Mouse (Mus musculus) hindbrain, embryonic 16.5 days (tissue): Measurements from ENCODE around the gene Ubc. TPM values are rescaled to one million over a fixed set of nuclear protein-coding genes. Genes with fewer than 3 reads are reported as not detected.
A peak's percentile ranks its signal among the peaks of the same experiment; 100 is the strongest.

Experiments
- ATAC-seq: fragments of 200-750 bp; cut with Nextera tagmentation; 2 replicates; pipeline ENCODE4 v1.8.0; 2017; ENCODE audit warnings: moderate TSS enrichment, moderate library complexity
- H3K27ac ChIP-seq: fragments of 300-500 bp; sonication (generic); 2 replicates; pipeline ENCODE4 v1.5.1; 2014; ENCODE audit warnings: low read depth, mild to moderate bottlenecking, control low read depth, low read length, moderate library complexity
- H3K27me3 ChIP-seq: fragments of 300-500 bp; sonication (generic); replicated peaks from 2 replicates; pipeline ENCODE4 v1.6.1; 2014; ENCODE audit warnings: low read length; ENCODE audit not compliant: control insufficient read depth, insufficient read depth
- H3K36me3 ChIP-seq: fragments of 300-500 bp; sonication (generic); 2 replicates; pipeline ENCODE4 v1.6.1; 2014; ENCODE audit warnings: mild to moderate bottlenecking, low read length, moderate library complexity, mixed read lengths; ENCODE audit not compliant: control insufficient read depth, insufficient read depth
- H3K4me1 ChIP-seq: fragments of 300-500 bp; sonication (generic); 2 replicates; pipeline ENCODE4 v1.6.1; 2014; ENCODE audit warnings: low read depth, low read length; ENCODE audit not compliant: control insufficient read depth, insufficient read depth
- H3K4me2 ChIP-seq: fragments of 300-500 bp; sonication (generic); 2 replicates; pipeline ENCODE4 v1.6.1; 2014; ENCODE audit warnings: mild to moderate bottlenecking, low read length, control low read depth, moderate library complexity
- H3K4me3 ChIP-seq: fragments of 300-500 bp; sonication (generic); 2 replicates; pipeline ENCODE4 v1.5.1; 2014; ENCODE audit warnings: mild to moderate bottlenecking, low read length, control low read depth, moderate library complexity
- H3K9ac ChIP-seq: fragments of 300-500 bp; sonication (generic); 2 replicates; pipeline ENCODE4 v1.6.1; 2014; ENCODE audit warnings: low read depth, mild to moderate bottlenecking, control low read depth, low read length, moderate library complexity
- H3K9me3 ChIP-seq: fragments of 300-500 bp; sonication (generic); 2 replicates; pipeline ENCODE4 v1.6.1; 2014; ENCODE audit warnings: mild to moderate bottlenecking, low read length, moderate library complexity; ENCODE audit not compliant: control insufficient read depth
- WGBS: fragments of 180-500 bp; shearing (Covaris S2); extraction: QIAGEN DNeasy Blood & Tissue Kit; methylation state at CpG from one replicate; pipeline ENCODE4 v1.1.7; 2014; 5-methylcytosine and 5-hydroxymethylcytosine counted together
- polyA plus RNA-seq: library from polyadenylated mRNA; unstranded; fragments of >200 nt; fragmentation: Nextera tagmentation; extraction: Ambion mirVana; gene quantifications from 2 replicates; pipeline ENCODE4 v1.2.1, GENCODE M21; 2015

Ubc gene
- polyA plus RNA-seq, 1 experiment from 2014 or later, result 1,508 TPM

- 89% methylated on average over 2 of the region's 2 CpGs for WGBS
- Histone ChIP-seq H3K4me2 (no peak overlapping the region), H3K36me3 (no peaks in the 10 kb centered on the region), H3K27ac (no peak overlapping the region), H3K9me3 (no peaks in the 10 kb centered on the region), H3K4me3 (no peak overlapping the region), H3K27me3 (no peaks in the 10 kb centered on the region), H3K4me1 (no peaks in the 10 kb centered on the region), H3K9ac (no peak overlapping the region)
- ATAC-seq, result no peak
These were observed 14.1 kb downstream of the Ubc start for GRCm38 (mm10) chr5:125375871-125376270.

DNA sequence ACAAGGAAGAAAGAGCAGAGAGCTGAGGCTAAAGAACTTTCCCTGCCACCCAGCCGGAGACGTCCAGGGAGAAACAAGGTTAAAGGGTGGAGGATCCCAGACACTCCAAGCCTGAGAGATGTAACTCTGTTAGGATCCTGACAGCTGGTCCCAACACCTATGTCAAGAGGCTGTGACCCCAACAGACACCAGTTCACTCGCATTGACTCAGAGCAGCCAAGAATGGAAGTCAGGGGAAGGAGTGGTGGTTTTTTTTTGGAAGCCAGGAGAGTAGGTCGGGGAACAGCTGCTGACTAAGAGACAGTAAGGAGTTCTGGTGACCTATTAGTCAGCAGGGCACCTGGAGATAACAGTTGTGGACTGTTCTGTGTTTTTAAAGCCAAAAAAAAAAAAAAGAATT lies 18.0 kb downstream of the Ubc start:
- H3K27ac ChIP-seq, result no peak overlapping the region
- H3K9me3 ChIP-seq, result no peaks in the 10 kb centered on the region
- H3K4me2 ChIP-seq, result no peak overlapping the region
- no peaks in the 10 kb centered on the region for H3K4me1 ChIP-seq
- no peak overlapping the region for H3K4me3 ChIP-seq
- ATAC-seq, result no peak
- no peaks in the 10 kb centered on the region for H3K36me3 ChIP-seq
- no peak overlapping the region for H3K9ac ChIP-seq
- H3K27me3 ChIP-seq, result no peaks in the 10 kb centered on the region
- WGBS, result 85% methylated on average over 4 of the region's 4 CpGs

GRCm38 (mm10) chr5:125370950-125371693 lies 18.9 kb downstream of the Ubc start:
- ATAC-seq, result no peak
- WGBS, result 78% methylated on average over 7 of the region's 7 CpGs
- H3K4me1 ChIP-seq, result no peaks in the 10 kb centered on the region
- H3K27ac ChIP-seq, result no peak overlapping the region
- H3K36me3 ChIP-seq, result no peaks in the 10 kb centered on the region
- no peak overlapping the region for H3K4me2 ChIP-seq
- H3K4me3 ChIP-seq, result no peak overlapping the region
- H3K27me3 ChIP-seq, result no peaks in the 10 kb centered on the region
- no peaks in the 10 kb centered on the region for H3K9me3 ChIP-seq
- no peak overlapping the region for H3K9ac ChIP-seq

GRCm38 (mm10) chr5:125368568-125368967 lies 21.4 kb downstream of the Ubc start:
- no peaks in the 10 kb centered on the region for H3K4me1 ChIP-seq
- WGBS, result 0% methylated on average over 4 of the region's 4 CpGs
- H3K27me3 ChIP-seq, result no peaks in the 10 kb centered on the region
- peak; percentile 45; the same call in 1 of the 2 replicates for ATAC-seq
- H3K36me3 ChIP-seq, result no peaks in the 10 kb centered on the region
- H3K4me3 ChIP-seq, result no peak overlapping the region
- H3K9ac ChIP-seq, result no peak overlapping the region
- no peak overlapping the region for H3K27ac ChIP-seq
- no peak overlapping the region for H3K4me2 ChIP-seq
- no peaks in the 10 kb centered on the region for H3K9me3 ChIP-seq

- Histone ChIP-seq H3K4me2 (no peak overlapping the region), H3K27ac (no peak overlapping the region), H3K9ac (no peak overlapping the region), H3K4me1 (no peaks in the 10 kb centered on the region), H3K9me3 (no peaks in the 10 kb centered on the region), H3K27me3 (no peaks in the 10 kb centered on the region), H3K36me3 (no peaks in the 10 kb centered on the region), H3K4me3 (no peak overlapping the region)
- 75% methylated on average over 5 of the region's 5 CpGs for WGBS
- ATAC-seq, result no peak
These were observed 21.8 kb downstream of the Ubc start for GRCm38 (mm10) chr5:125368156-125368555.

DNA sequence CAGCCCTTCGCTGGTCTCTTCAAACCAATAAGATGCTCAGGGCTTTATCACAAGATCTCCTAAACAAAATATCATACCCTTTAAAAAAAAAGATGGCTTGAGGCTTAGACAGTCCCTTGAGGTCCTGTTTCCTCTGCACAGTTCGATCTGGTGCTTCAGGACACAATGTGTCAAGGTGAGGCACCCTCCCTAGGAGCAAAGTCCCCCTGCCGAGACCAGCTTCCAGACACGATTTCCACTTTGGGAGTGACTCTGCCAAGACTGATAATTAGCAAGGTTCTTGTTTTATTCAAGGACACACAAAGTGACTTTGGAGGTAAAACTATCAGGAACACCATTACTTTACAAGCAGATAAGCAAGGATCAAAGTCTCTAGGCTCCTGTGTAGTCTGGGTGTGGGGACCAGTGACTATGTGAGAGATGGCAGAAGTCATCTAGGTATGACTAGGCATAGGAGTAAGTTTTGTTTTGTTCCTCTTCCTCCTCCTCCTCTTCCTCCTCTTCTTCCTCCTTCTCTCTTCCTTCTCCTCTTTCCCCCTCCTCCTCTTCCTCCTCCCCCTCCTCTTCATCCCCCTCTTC lies 25.1 kb downstream of the Ubc start:
- H3K4me2 ChIP-seq, result no peak overlapping the region
- no peak overlapping the region for H3K9ac ChIP-seq
- no peaks in the 10 kb centered on the region for H3K27me3 ChIP-seq
- H3K4me1 ChIP-seq, result no peaks in the 10 kb centered on the region
- no peak for ATAC-seq
- no peaks in the 10 kb centered on the region for H3K36me3 ChIP-seq
- 73% methylated on average over 4 of the region's 4 CpGs for WGBS
- H3K9me3 ChIP-seq, result no peaks in the 10 kb centered on the region
- H3K4me3 ChIP-seq, result no peak overlapping the region
- H3K27ac ChIP-seq, result no peak overlapping the region

- ATAC-seq, result no peak
- Histone ChIP-seq H3K27ac (no peak overlapping the region), H3K9ac (no peak overlapping the region), H3K4me1 (no peaks in the 10 kb centered on the region), H3K27me3 (no peaks in the 10 kb centered on the region), H3K36me3 (no peaks in the 10 kb centered on the region), H3K9me3 (no peaks in the 10 kb centered on the region), H3K4me3 (no peak overlapping the region), H3K4me2 (no peak overlapping the region)
- WGBS, result 78% methylated on average over 7 of the region's 7 CpGs
These were observed 26.1 kb downstream of the Ubc start for GRCm38 (mm10) chr5:125363894-125364293.

GRCm38 (mm10) chr5:125360981-125361510 lies 29.0 kb downstream of the Ubc start:
- no peak overlapping the region for H3K27ac ChIP-seq
- no peak overlapping the region for H3K4me3 ChIP-seq
- H3K9me3 ChIP-seq, result no peaks in the 10 kb centered on the region
- no peak for ATAC-seq
- H3K36me3 ChIP-seq, result no peaks in the 10 kb centered on the region
- WGBS, result 74% methylated on average over 16 of the region's 16 CpGs
- no peaks in the 10 kb centered on the region for H3K27me3 ChIP-seq
- H3K4me2 ChIP-seq, result no peak overlapping the region
- H3K4me1 ChIP-seq, result no peaks in the 10 kb centered on the region
- H3K9ac ChIP-seq, result no peak overlapping the region

- Histone ChIP-seq H3K4me3 (no peak overlapping the region), H3K27me3 (no peaks in the 10 kb centered on the region), H3K4me2 (no peak overlapping the region), H3K27ac (no peak overlapping the region), H3K9me3 (no peaks in the 10 kb centered on the region), H3K9ac (no peak overlapping the region), H3K4me1 (no peaks in the 10 kb centered on the region), H3K36me3 (no peaks in the 10 kb centered on the region)
- ATAC-seq, result no peak
- WGBS, result 63% methylated on average over 9 of the region's 9 CpGs
These were observed 29.4 kb downstream of the Ubc start for GRCm38 (mm10) chr5:125360566-125360965.
